Mouse (Mus musculus): Measurements from ENCODE around the gene Ccdc152. TPM values are rescaled to one million over a fixed set of nuclear protein-coding genes. Genes with fewer than 3 reads are reported as not detected.
A peak's percentile ranks its signal among the peaks of the same experiment; 100 is the strongest.

Ccdc152 gene
- polyA plus RNA-seq, 1 experiment = 0.45 TPM

DNA sequence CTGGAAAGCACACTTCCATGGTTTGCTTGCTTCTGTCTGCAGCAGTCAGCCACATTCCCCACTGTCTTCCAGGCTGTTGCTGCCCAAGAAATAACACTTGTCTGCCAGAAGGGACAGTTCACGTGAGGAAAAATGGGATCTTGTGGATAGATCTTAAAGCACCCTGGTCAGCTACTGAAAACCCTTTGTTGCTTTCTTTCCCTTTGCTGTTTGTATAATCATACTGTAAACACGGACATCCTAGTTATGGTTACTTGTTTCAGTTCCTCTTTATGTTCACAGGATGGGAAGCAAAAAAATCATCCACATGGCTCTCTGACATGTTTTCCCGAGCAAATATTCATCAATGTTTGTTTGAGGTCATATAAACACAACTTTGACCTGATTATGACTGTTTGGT is 36.5 kb upstream of the Ccdc152 start:
- H3K36me3 ChIP-seq (ENCODE audit: control insufficient read depth, insufficient read depth, low read length, poor library complexity, severe bottlenecking) = no peaks in the 10 kb centered on the region
- TF ChIP-seq POLR2A (IDR thresholded peaks at IDR 0.05; ENCODE audit: insufficient read depth, low read length) (no peak), EP300 (IDR thresholded peaks at IDR 0.05; ENCODE audit: insufficient read depth, low read depth, low read length) (no peak), CTCF (IDR thresholded peaks at IDR 0.05; ENCODE audit: low read depth, low read length) (no peak)
- no peaks in the 10 kb centered on the region for H3K27me3 ChIP-seq (ENCODE audit: control insufficient read depth, insufficient read depth, low read length, poor library complexity, severe bottlenecking)
- H3K9ac ChIP-seq (ENCODE audit: low read depth, poor library complexity, severe bottlenecking) = no peak overlapping the region
- no peak overlapping the region for H3K27ac ChIP-seq (ENCODE audit: insufficient read depth, low read length)
- H3K4me3 ChIP-seq (ENCODE audit: low read depth, low read length) = no peak overlapping the region
- H3K4me1 ChIP-seq (ENCODE audit: control insufficient read depth, insufficient read depth, low read length) = no peaks in the 10 kb centered on the region
- H3K9me3 ChIP-seq (replicated peaks; ENCODE audit: control insufficient read depth, insufficient read depth, low read length, poor library complexity, severe bottlenecking) = no peaks in the 10 kb centered on the region

- Histone ChIP-seq H3K36me3 (ENCODE audit: control insufficient read depth, insufficient read depth, low read length, poor library complexity, severe bottlenecking) (no peaks in the 10 kb centered on the region), H3K9ac (ENCODE audit: low read depth, poor library complexity, severe bottlenecking) (no peak overlapping the region), H3K4me1 (ENCODE audit: control insufficient read depth, insufficient read depth, low read length) (no peaks in the 10 kb centered on the region), H3K9me3 (replicated peaks; ENCODE audit: control insufficient read depth, insufficient read depth, low read length, poor library complexity, severe bottlenecking) (no peaks in the 10 kb centered on the region), H3K4me3 (ENCODE audit: low read depth, low read length) (no peak overlapping the region), H3K27ac (ENCODE audit: insufficient read depth, low read length) (no peak overlapping the region), H3K27me3 (ENCODE audit: control insufficient read depth, insufficient read depth, low read length, poor library complexity, severe bottlenecking) (no peaks in the 10 kb centered on the region)
- TF ChIP-seq CTCF (IDR thresholded peaks at IDR 0.05; ENCODE audit: low read depth, low read length) (no peak), POLR2A (IDR thresholded peaks at IDR 0.05; ENCODE audit: insufficient read depth, low read length) (no peak), EP300 (IDR thresholded peaks at IDR 0.05; ENCODE audit: insufficient read depth, low read depth, low read length) (no peak)
Observed at GRCm38 (mm10) chr15:3332517-3332916, 29.2 kb upstream of the Ccdc152 start.

- H3K9me3 ChIP-seq (replicated peaks; ENCODE audit: control insufficient read depth, insufficient read depth, low read length, poor library complexity, severe bottlenecking) = no peaks in the 10 kb centered on the region
- TF ChIP-seq CTCF (IDR thresholded peaks at IDR 0.05; ENCODE audit: low read depth, low read length) (no peak), POLR2A (IDR thresholded peaks at IDR 0.05; ENCODE audit: insufficient read depth, low read length) (no peak)
- no peak overlapping the region for H3K27ac ChIP-seq (ENCODE audit: insufficient read depth, low read length)
- no peaks in the 10 kb centered on the region for H3K4me1 ChIP-seq (ENCODE audit: control insufficient read depth, insufficient read depth, low read length)
- H3K27me3 ChIP-seq (ENCODE audit: control insufficient read depth, insufficient read depth, low read length, poor library complexity, severe bottlenecking) = no peaks in the 10 kb centered on the region
- no peaks in the 10 kb centered on the region for H3K36me3 ChIP-seq (ENCODE audit: control insufficient read depth, insufficient read depth, low read length, poor library complexity, severe bottlenecking)
- H3K9ac ChIP-seq (ENCODE audit: low read depth, poor library complexity, severe bottlenecking) = no peak overlapping the region
- H3K4me3 ChIP-seq (ENCODE audit: low read depth, low read length) = no peak overlapping the region
Observed at GRCm38 (mm10) chr15:3331813-3332212, 28.5 kb upstream of the Ccdc152 start.

- Histone ChIP-seq H3K27ac (ENCODE audit: insufficient read depth, low read length) (no peak overlapping the region), H3K4me1 (ENCODE audit: control insufficient read depth, insufficient read depth, low read length) (no peaks in the 10 kb centered on the region), H3K9ac (ENCODE audit: low read depth, poor library complexity, severe bottlenecking) (no peak overlapping the region), H3K27me3 (ENCODE audit: control insufficient read depth, insufficient read depth, low read length, poor library complexity, severe bottlenecking) (no peaks in the 10 kb centered on the region), H3K36me3 (ENCODE audit: control insufficient read depth, insufficient read depth, low read length, poor library complexity, severe bottlenecking) (no peaks in the 10 kb centered on the region), H3K9me3 (replicated peaks; ENCODE audit: control insufficient read depth, insufficient read depth, low read length, poor library complexity, severe bottlenecking) (no peaks in the 10 kb centered on the region), H3K4me3 (ENCODE audit: low read depth, low read length) (no peak overlapping the region)
- TF ChIP-seq EP300 (IDR thresholded peaks at IDR 0.05; ENCODE audit: insufficient read depth, low read depth, low read length) (no peak), POLR2A (IDR thresholded peaks at IDR 0.05; ENCODE audit: insufficient read depth, low read length) (no peak), CTCF (IDR thresholded peaks at IDR 0.05; ENCODE audit: low read depth, low read length) (no peak)
Observed at GRCm38 (mm10) chr15:3330291-3330690, 27.0 kb upstream of the Ccdc152 start.

GRCm38 (mm10) chr15:3323041-3323440 is 19.7 kb upstream of the Ccdc152 start:
- H3K4me1 ChIP-seq (ENCODE audit: control insufficient read depth, insufficient read depth, low read length) = no peaks in the 10 kb centered on the region
- H3K36me3 ChIP-seq (ENCODE audit: control insufficient read depth, insufficient read depth, low read length, poor library complexity, severe bottlenecking) = no peaks in the 10 kb centered on the region
- no peak overlapping the region for H3K27ac ChIP-seq (ENCODE audit: insufficient read depth, low read length)
- no peaks in the 10 kb centered on the region for H3K9me3 ChIP-seq (replicated peaks; ENCODE audit: control insufficient read depth, insufficient read depth, low read length, poor library complexity, severe bottlenecking)
- H3K9ac ChIP-seq (ENCODE audit: low read depth, poor library complexity, severe bottlenecking) = no peak overlapping the region
- no peak overlapping the region for H3K4me3 ChIP-seq (ENCODE audit: low read depth, low read length)
- TF ChIP-seq EP300 (IDR thresholded peaks at IDR 0.05; ENCODE audit: insufficient read depth, low read depth, low read length) (no peak), POLR2A (IDR thresholded peaks at IDR 0.05; ENCODE audit: insufficient read depth, low read length) (no peak), CTCF (IDR thresholded peaks at IDR 0.05; ENCODE audit: low read depth, low read length) (no peak)
- H3K27me3 ChIP-seq (ENCODE audit: control insufficient read depth, insufficient read depth, low read length, poor library complexity, severe bottlenecking) = no peaks in the 10 kb centered on the region

- no peak overlapping the region for H3K4me3 ChIP-seq (ENCODE audit: low read depth, low read length)
- H3K9me3 ChIP-seq (replicated peaks; ENCODE audit: control insufficient read depth, insufficient read depth, low read length, poor library complexity, severe bottlenecking) = no peaks in the 10 kb centered on the region
- no peak overlapping the region for H3K27ac ChIP-seq (ENCODE audit: insufficient read depth, low read length)
- TF ChIP-seq POLR2A (IDR thresholded peaks at IDR 0.05; ENCODE audit: insufficient read depth, low read length) = no peak
- 0 out of 2 replicates have a peak, but pooled peaks have one; percentile 24 for TF ChIP-seq EP300 (IDR thresholded peaks at IDR 0.05; ENCODE audit: insufficient read depth, low read depth, low read length)
- H3K27me3 ChIP-seq (ENCODE audit: control insufficient read depth, insufficient read depth, low read length, poor library complexity, severe bottlenecking) = no peaks in the 10 kb centered on the region
- H3K36me3 ChIP-seq (ENCODE audit: control insufficient read depth, insufficient read depth, low read length, poor library complexity, severe bottlenecking) = no peaks in the 10 kb centered on the region
- no peak overlapping the region for H3K9ac ChIP-seq (ENCODE audit: low read depth, poor library complexity, severe bottlenecking)
- no peaks in the 10 kb centered on the region for H3K4me1 ChIP-seq (ENCODE audit: control insufficient read depth, insufficient read depth, low read length)
Observed at GRCm38 (mm10) chr15:3319929-3320328, 16.6 kb upstream of the Ccdc152 start.
